Mouse (Mus musculus): Measurements from ENCODE around the gene Gm10974. TPM values are rescaled to one million over a fixed set of nuclear protein-coding genes. Genes with fewer than 3 reads are reported as not detected.

The Gm10974 gene
- polyA plus RNA-seq (2012; rRNA removed) = not detected in 2 replicates

GRCm38 (mm10) chr7:66365904-66366303 is at the start of gene Gm10974:
Gene Gm10974, plus strand, starts transcription at chr7:66365905.
- H3K4me3 ChIP-seq (ENCODE audit: extremely low read depth, insufficient read depth, insufficient read length) = no peak within 1 kb of the TSS
- H3K27ac ChIP-seq (ENCODE audit: insufficient read depth, low read length) = no peak within 1 kb of the TSS; the same call in 1 of the 2 replicates

GRCm38 (mm10) chr7:66318147-66318546 is 47.6 kb upstream of the Gm10974 start:
- 95% methylated on average over 6 of the region's 6 CpGs for WGBS
- TF ChIP-seq POLR2A (IDR thresholded peaks at IDR 0.05; ENCODE audit: low read depth, low read length) (no peak), CTCF (IDR thresholded peaks at IDR 0.05; ENCODE audit: extremely low read depth, insufficient read depth, insufficient read length, insufficient replicate concordance) (no peak)
- H3K4me3 ChIP-seq (ENCODE audit: extremely low read depth, insufficient read depth, insufficient read length) = no peak overlapping the region
- H3K27me3 ChIP-seq (ENCODE audit: control insufficient read depth, insufficient read depth, low read length) = no peaks in the 10 kb centered on the region
- H3K4me1 ChIP-seq (ENCODE audit: control insufficient read depth, insufficient read depth, insufficient read length) = no peaks in the 10 kb centered on the region
- H3K36me3 ChIP-seq (ENCODE audit: control insufficient read depth, insufficient read depth, low read length) = peaks cover 4% of the 10 kb centered on the region; the same call in 1 of the 2 replicates
- H3K27ac ChIP-seq (ENCODE audit: insufficient read depth, low read length) = no peak overlapping the region
- no peak for DNase-seq (ENCODE audit: low read depth in 1 of 2, low spot score in 2 of 2)

More at GRCm38 (mm10) chr7:66365904-66366303, at the start of gene Gm10974:
- no peaks in the 10 kb centered on the region for H3K27me3 ChIP-seq (ENCODE audit: control insufficient read depth, insufficient read depth, low read length)
- peaks cover 3% of the 10 kb centered on the region; the same call in 1 of the 2 replicates for H3K4me1 ChIP-seq (ENCODE audit: control insufficient read depth, insufficient read depth, insufficient read length)
- peaks cover 3% of the 10 kb centered on the region; the same call in 1 of the 2 replicates for H3K36me3 ChIP-seq (ENCODE audit: control insufficient read depth, insufficient read depth, low read length)
- no peak for DNase-seq (ENCODE audit: low read depth in 1 of 2, low spot score in 2 of 2)
- TF ChIP-seq CTCF (IDR thresholded peaks at IDR 0.05; ENCODE audit: extremely low read depth, insufficient read depth, insufficient read length, insufficient replicate concordance) (no peak), POLR2A (IDR thresholded peaks at IDR 0.05; ENCODE audit: low read depth, low read length) (no peak)
- WGBS = 79% methylated on average over 2 of the region's 2 CpGs

GRCm38 (mm10) chr7:66320996-66321395 is 44.7 kb upstream of the Gm10974 start:
- peak; percentile 23 to 31 for DNase-seq (ENCODE audit: low read depth in 1 of 2, low spot score in 2 of 2)
- no peaks in the 10 kb centered on the region for H3K4me1 ChIP-seq (ENCODE audit: control insufficient read depth, insufficient read depth, insufficient read length)
- H3K36me3 ChIP-seq (ENCODE audit: control insufficient read depth, insufficient read depth, low read length) = peaks cover 4% of the 10 kb centered on the region; the same call in 1 of the 2 replicates
- TF ChIP-seq CTCF (IDR thresholded peaks at IDR 0.05; ENCODE audit: extremely low read depth, insufficient read depth, insufficient read length, insufficient replicate concordance) = no peak
- TF ChIP-seq POLR2A (IDR thresholded peaks at IDR 0.05; ENCODE audit: low read depth, low read length) = no peak
- H3K27me3 ChIP-seq (ENCODE audit: control insufficient read depth, insufficient read depth, low read length) = no peaks in the 10 kb centered on the region
- H3K27ac ChIP-seq (ENCODE audit: insufficient read depth, low read length) = no peak overlapping the region
- 55% methylated on average over 5 of the region's 5 CpGs for WGBS
- H3K4me3 ChIP-seq (ENCODE audit: extremely low read depth, insufficient read depth, insufficient read length) = no peak overlapping the region

GRCm38 (mm10) chr7:66323252-66324015 is 42.3 kb upstream of the Gm10974 start:
- Histone ChIP-seq H3K27me3 (ENCODE audit: control insufficient read depth, insufficient read depth, low read length) (no peaks in the 10 kb centered on the region), H3K4me3 (ENCODE audit: extremely low read depth, insufficient read depth, insufficient read length) (no peak overlapping the region), H3K4me1 (ENCODE audit: control insufficient read depth, insufficient read depth, insufficient read length) (no peaks in the 10 kb centered on the region), H3K36me3 (ENCODE audit: control insufficient read depth, insufficient read depth, low read length) (peaks cover 3% of the 10 kb centered on the region; the same call in 1 of the 2 replicates), H3K27ac (ENCODE audit: insufficient read depth, low read length) (no peak overlapping the region)
- DNase-seq (ENCODE audit: low read depth in 1 of 2, low spot score in 2 of 2) = no peak
- WGBS = 69% methylated on average over 9 of the region's 9 CpGs
- TF ChIP-seq POLR2A (IDR thresholded peaks at IDR 0.05; ENCODE audit: low read depth, low read length) (no peak), CTCF (IDR thresholded peaks at IDR 0.05; ENCODE audit: extremely low read depth, insufficient read depth, insufficient read length, insufficient replicate concordance) (no peak)

- TF ChIP-seq CTCF (IDR thresholded peaks at IDR 0.05; ENCODE audit: extremely low read depth, insufficient read depth, insufficient read length, insufficient replicate concordance) = no peak
- no peak for TF ChIP-seq POLR2A (IDR thresholded peaks at IDR 0.05; ENCODE audit: low read depth, low read length)
- H3K36me3 ChIP-seq (ENCODE audit: control insufficient read depth, insufficient read depth, low read length) = peaks cover 7% of the 10 kb centered on the region; the same call in 1 of the 2 replicates
- WGBS = 86% methylated on average over 3 of the region's 3 CpGs
- no peaks in the 10 kb centered on the region for H3K27me3 ChIP-seq (ENCODE audit: control insufficient read depth, insufficient read depth, low read length)
- DNase-seq (ENCODE audit: low read depth in 1 of 2, low spot score in 2 of 2) = no peak
- H3K4me3 ChIP-seq (ENCODE audit: extremely low read depth, insufficient read depth, insufficient read length) = no peak overlapping the region
- H3K4me1 ChIP-seq (ENCODE audit: control insufficient read depth, insufficient read depth, insufficient read length) = no peaks in the 10 kb centered on the region
- no peak overlapping the region for H3K27ac ChIP-seq (ENCODE audit: insufficient read depth, low read length)
Observed at GRCm38 (mm10) chr7:66325419-66326053, 40.2 kb upstream of the Gm10974 start.

GRCm38 (mm10) chr7:66327516-66327915 is 38.2 kb upstream of the Gm10974 start:
- 94% methylated on average over 2 of the region's 2 CpGs for WGBS
- no peak for DNase-seq (ENCODE audit: low read depth in 1 of 2, low spot score in 2 of 2)
- H3K27ac ChIP-seq (ENCODE audit: insufficient read depth, low read length) = no peak overlapping the region
- H3K4me1 ChIP-seq (ENCODE audit: control insufficient read depth, insufficient read depth, insufficient read length) = no peaks in the 10 kb centered on the region
- TF ChIP-seq POLR2A (IDR thresholded peaks at IDR 0.05; ENCODE audit: low read depth, low read length) (no peak), CTCF (IDR thresholded peaks at IDR 0.05; ENCODE audit: extremely low read depth, insufficient read depth, insufficient read length, insufficient replicate concordance) (no peak)
- no peaks in the 10 kb centered on the region for H3K27me3 ChIP-seq (ENCODE audit: control insufficient read depth, insufficient read depth, low read length)
- H3K4me3 ChIP-seq (ENCODE audit: extremely low read depth, insufficient read depth, insufficient read length) = no peak overlapping the region
- peaks cover 13% of the 10 kb centered on the region for H3K36me3 ChIP-seq (ENCODE audit: control insufficient read depth, insufficient read depth, low read length)

Measured in spleen, adult 2 months (tissue).